In the genomic region with DNA sequence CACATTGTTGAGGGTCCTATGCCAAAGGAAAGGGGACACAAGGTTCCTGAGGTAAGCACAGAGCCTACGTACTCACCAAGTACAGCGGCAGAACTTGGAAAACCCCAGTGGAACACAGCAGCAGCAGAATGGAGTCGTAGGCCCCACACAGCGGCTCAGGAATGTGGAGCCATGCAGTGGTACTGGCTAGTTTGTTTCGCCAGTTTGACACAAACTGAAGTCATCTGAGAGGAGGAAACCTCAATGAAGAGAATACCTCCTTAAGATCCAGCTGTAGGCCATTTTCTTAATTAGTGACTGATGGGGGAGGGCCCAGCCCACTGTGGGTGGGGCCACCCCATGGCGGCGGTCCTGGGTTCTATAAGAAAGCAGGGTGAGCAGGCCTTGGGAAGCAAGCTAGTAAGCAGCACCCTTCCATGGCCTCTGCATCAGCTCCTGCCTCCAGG, we compare ENCODE assay signal across 8 mouse cellular contexts. TPM values are rescaled to one million over a fixed set of nuclear protein-coding genes. Genes with fewer than 3 reads are reported as not detected.
DNase-seq lines count a peak whose midpoint lies in the region; ATAC-seq and TF ChIP-seq lines count a peak whose summit lies in the region.

No protein-coding gene starts in this region.

- no peak for DNase-seq in heart, postnatal 4 days
- no peak for DNase-seq in spleen, adult 2 months (ENCODE audit: low read depth in 1 of 2, low spot score in 2 of 2)
- no peak for DNase-seq in spleen, postnatal 4 days (ENCODE audit: low spot score in 2 of 2)
- no peak for DNase-seq in left cerebral cortex, adult 8-10 months (ENCODE audit: low spot score in 2 of 2)

- no peak for TF ChIP-seq CTCF in spleen, adult 2 months (IDR thresholded peaks at IDR 0.05; ENCODE audit: extremely low read depth, insufficient read depth, insufficient read length, insufficient replicate concordance)
- TF ChIP-seq CTCF in embryonic fibroblast, embryonic 13.5 days (IDR thresholded peaks at IDR 0.05; ENCODE audit: borderline replicate concordance, insufficient read depth, low read length), result no peak
- TF ChIP-seq CTCF in small intestine, adult 2 months (IDR thresholded peaks at IDR 0.05; ENCODE audit: extremely low read depth, insufficient read length, insufficient replicate concordance, low read depth, low read length), result no peak

- peak overlapping the region; percentile 84 for H3K27ac ChIP-seq in heart, embryonic 16.5 days (ENCODE audit: low read length)
- peak overlapping the region; percentile 85 for H3K27ac ChIP-seq in spleen, adult 2 months (ENCODE audit: insufficient read depth, low read length)
- H3K27ac ChIP-seq in embryonic fibroblast, embryonic 13.5 days (ENCODE audit: insufficient read depth, low read length), result peak overlapping the region; percentile 11; the same call in 1 of the 2 replicates
- peak overlapping the region; percentile 57 for H3K27ac ChIP-seq in small intestine, adult 2 months (ENCODE audit: insufficient read depth, low read depth, low read length)

- peaks cover 13% of the 10 kb centered on the region for H3K4me1 ChIP-seq in heart, embryonic 16.5 days (ENCODE audit: control insufficient read depth, insufficient read depth, low read length)
- H3K4me1 ChIP-seq in spleen, adult 2 months (ENCODE audit: control insufficient read depth, insufficient read depth, insufficient read length), result peaks cover 25% of the 10 kb centered on the region
- peaks cover 4% of the 10 kb centered on the region; the same call in 1 of the 2 replicates for H3K4me1 ChIP-seq in embryonic fibroblast, embryonic 13.5 days (ENCODE audit: control insufficient read depth, insufficient read depth, low read length)
- H3K4me1 ChIP-seq in small intestine, adult 2 months (ENCODE audit: control insufficient read depth, insufficient read depth, insufficient read length, low read length), result peaks cover 4% of the 10 kb centered on the region

- no peaks in the 10 kb centered on the region for H3K27me3 ChIP-seq in heart, embryonic 16.5 days (ENCODE audit: control insufficient read depth, insufficient read depth, low read length)
- no peaks in the 10 kb centered on the region for H3K27me3 ChIP-seq in spleen, adult 2 months (ENCODE audit: control insufficient read depth, insufficient read depth, low read length)
- H3K27me3 ChIP-seq in small intestine, adult 2 months (ENCODE audit: control insufficient read depth, insufficient read depth, low read length), result peaks cover 13% of the 10 kb centered on the region

- peak overlapping the region; percentile 74; the same call in 1 of the 2 replicates for H3K4me2 ChIP-seq in heart, embryonic 16.5 days (ENCODE audit: low read depth, low read length)

- 51% methylated on average over 7 of the region's 7 CpGs for WGBS in heart, embryonic 16.5 days
- 70% methylated on average over 7 of the region's 7 CpGs for WGBS in spleen, adult 2 months
- 78% methylated on average over 7 of the region's 7 CpGs for WGBS in small intestine, adult 2 months

- H3K36me3 ChIP-seq in heart, embryonic 16.5 days (ENCODE audit: control insufficient read depth, insufficient read depth), result no peaks in the 10 kb centered on the region
- H3K36me3 ChIP-seq in spleen, adult 2 months (ENCODE audit: control insufficient read depth, insufficient read depth, low read length), result no peaks in the 10 kb centered on the region
- no peaks in the 10 kb centered on the region for H3K36me3 ChIP-seq in small intestine, adult 2 months (ENCODE audit: control insufficient read depth, insufficient read depth, low read length)

- TF ChIP-seq POLR2A in spleen, adult 2 months (IDR thresholded peaks at IDR 0.05; ENCODE audit: low read depth, low read length), result no peak
- no peak for TF ChIP-seq POLR2A in embryonic fibroblast, embryonic 13.5 days (IDR thresholded peaks at IDR 0.05; ENCODE audit: low read depth, low read length)
- no peak for TF ChIP-seq POLR2A in small intestine, adult 2 months (IDR thresholded peaks at IDR 0.05; ENCODE audit: low read depth, low read length)

- no peak for ATAC-seq in heart, embryonic 16.5 days (replicated peaks; ENCODE audit: extremely low read depth, insufficient read depth, low FRiP score)
- ATAC-seq in cerebellum, adult (ENCODE audit: insufficient number of reproducible peaks, low FRiP score, low TSS enrichment), result no peak

- H3K9me3 ChIP-seq in heart, embryonic 16.5 days (replicated peaks; ENCODE audit: control insufficient read depth, low read length), result no peaks in the 10 kb centered on the region

- no peak overlapping the region for H3K4me3 ChIP-seq in heart, embryonic 16.5 days (ENCODE audit: low read length)
- no peak overlapping the region for H3K4me3 ChIP-seq in spleen, adult 2 months (ENCODE audit: extremely low read depth, insufficient read depth, insufficient read length)
- H3K4me3 ChIP-seq in embryonic fibroblast, embryonic 13.5 days (ENCODE audit: insufficient read depth, low read length), result no peak overlapping the region
- no peak overlapping the region for H3K4me3 ChIP-seq in small intestine, adult 2 months (ENCODE audit: low read depth, low read length)

- no peak overlapping the region; the same call in 1 of the 2 replicates for H3K9ac ChIP-seq in heart, embryonic 16.5 days (ENCODE audit: low read length)

RNA-seq across cellular contexts. Expression of gene Ggta1, which starts 1.1 kb away (rescaled TPM):
- 28.6 and 30.9 TPM in 2 replicates for polyA plus RNA-seq in heart, embryonic 16.5 days (2015; fragmentation: Nextera tagmentation; extraction: Ambion mirVana)
- 10 to 100 TPM; 21.5 to 22.3 TPM for total RNA-seq in heart, postnatal 4 days (2021)
- polyA plus RNA-seq in spleen, adult 2 months (2012; rRNA removed), result 20.1 and 21.6 TPM in 2 replicates
- 58.5 and 77.0 TPM in 2 replicates for polyA plus RNA-seq in embryonic fibroblast, embryonic 13.5 days (2011; ENCODE audit: insufficient read length, low read depth, missing spikeins)
- polyA plus RNA-seq in small intestine, adult 2 months (2012; rRNA removed), result 3.5 and 3.6 TPM in 2 replicates
- 1 to 10 TPM; 4.0 to 7.7 (median 5.6) TPM for total RNA-seq in left cerebral cortex, adult 8-10 months (2022)

Comparison
In these comparisons a context has a peak if more than half of its experiments do, and no peak if none do; other contexts are left out.
1. H3K27ac ChIP-seq: peak in every context shown above with its lines; median percentile 85 in spleen, adult 2 months; 84 in heart, embryonic 16.5 days; 57 in small intestine, adult 2 months; 11 in embryonic fibroblast, embryonic 13.5 days.